Mouse (Mus musculus) brain, embryonic 14.5 days (tissue): Measurements from ENCODE around the gene Mrpl43. TPM values are rescaled to one million over a fixed set of nuclear protein-coding genes. Genes with fewer than 3 reads are reported as not detected.

ENCODE experiments used
- DNase-seq: peaks from one replicate; pipeline ENCODE4 v3.0.0-alpha.2; 2011; ENCODE audit warnings: low read depth
- CTCF ChIP-seq: fragments of 200-500 bp; IDR thresholded peaks from 2 replicates; pipeline ENCODE4 v1.5.1; 2012; ENCODE audit warnings: inconsistent platforms, mild to moderate bottlenecking, moderate library complexity, borderline replicate concordance; ENCODE audit not compliant: insufficient read depth, insufficient read length; ENCODE audit errors: extremely low read depth
- POLR2A ChIP-seq: fragments of 200-500 bp; IDR thresholded peaks from 2 replicates; pipeline ENCODE4 v1.6.1; 2012; ENCODE audit warnings: mild to moderate bottlenecking, inconsistent platforms, borderline replicate concordance; ENCODE audit not compliant: poor library complexity, insufficient read depth, insufficient read length, severe bottlenecking; ENCODE audit errors: extremely low read depth
- polyA plus RNA-seq: library from polyadenylated mRNA; depleted of rRNA; stranded (reverse); fragments of >200 nt; gene quantifications from 2 replicates; pipeline ENCODE4 v1.2.3, GENCODE M21; 2012

The Mrpl43 gene
- polyA plus RNA-seq, 1 experiment: 96.2 TPM

DNA sequence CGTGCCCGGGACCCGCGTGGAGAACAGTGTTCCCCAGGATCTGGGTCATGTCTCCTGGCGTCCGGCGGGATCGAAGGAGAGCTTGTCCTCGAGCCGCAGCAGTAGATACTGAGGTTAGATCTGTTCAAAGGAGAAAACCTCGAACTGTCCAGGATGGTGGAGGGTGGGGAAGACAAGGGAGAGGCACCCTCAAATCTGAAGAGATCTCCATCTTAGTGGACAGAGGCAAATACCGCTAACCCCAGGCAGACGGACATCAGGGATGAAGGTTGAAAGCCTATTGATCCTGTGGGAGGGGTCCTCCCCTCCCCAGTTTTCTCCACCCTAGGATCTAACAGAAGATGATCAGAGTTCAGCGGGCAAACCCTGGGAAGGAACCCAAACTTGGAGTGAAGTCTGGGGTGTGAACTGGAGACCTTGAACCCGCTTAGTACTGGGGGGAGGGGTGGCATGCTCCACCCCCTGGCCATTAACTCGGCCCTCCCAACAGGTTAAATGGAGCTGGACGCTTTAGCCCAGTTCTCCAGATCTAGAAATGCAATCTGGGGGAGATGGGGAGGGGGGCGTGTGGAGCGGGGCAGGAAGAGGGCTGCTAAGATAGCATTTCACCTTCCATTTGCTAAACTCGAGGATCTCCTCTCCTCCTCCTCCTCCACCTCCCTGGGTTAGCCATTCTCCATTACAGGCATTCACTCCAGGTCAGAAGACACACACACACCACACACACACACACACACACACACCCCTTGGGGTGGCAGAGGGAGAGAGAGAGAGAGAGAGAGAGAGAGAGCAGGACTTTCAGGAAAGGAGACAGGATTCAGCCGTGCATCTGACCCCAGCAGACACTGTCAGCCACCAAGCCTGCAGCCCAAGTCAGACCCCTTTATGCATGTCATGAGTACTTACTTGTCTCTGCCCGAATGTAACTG, 16.4 kb downstream of the Mrpl43 start:
- DNase-seq: peak; percentile 5
- TF ChIP-seq POLR2A: no peak
- TF ChIP-seq CTCF: no peak

DNA sequence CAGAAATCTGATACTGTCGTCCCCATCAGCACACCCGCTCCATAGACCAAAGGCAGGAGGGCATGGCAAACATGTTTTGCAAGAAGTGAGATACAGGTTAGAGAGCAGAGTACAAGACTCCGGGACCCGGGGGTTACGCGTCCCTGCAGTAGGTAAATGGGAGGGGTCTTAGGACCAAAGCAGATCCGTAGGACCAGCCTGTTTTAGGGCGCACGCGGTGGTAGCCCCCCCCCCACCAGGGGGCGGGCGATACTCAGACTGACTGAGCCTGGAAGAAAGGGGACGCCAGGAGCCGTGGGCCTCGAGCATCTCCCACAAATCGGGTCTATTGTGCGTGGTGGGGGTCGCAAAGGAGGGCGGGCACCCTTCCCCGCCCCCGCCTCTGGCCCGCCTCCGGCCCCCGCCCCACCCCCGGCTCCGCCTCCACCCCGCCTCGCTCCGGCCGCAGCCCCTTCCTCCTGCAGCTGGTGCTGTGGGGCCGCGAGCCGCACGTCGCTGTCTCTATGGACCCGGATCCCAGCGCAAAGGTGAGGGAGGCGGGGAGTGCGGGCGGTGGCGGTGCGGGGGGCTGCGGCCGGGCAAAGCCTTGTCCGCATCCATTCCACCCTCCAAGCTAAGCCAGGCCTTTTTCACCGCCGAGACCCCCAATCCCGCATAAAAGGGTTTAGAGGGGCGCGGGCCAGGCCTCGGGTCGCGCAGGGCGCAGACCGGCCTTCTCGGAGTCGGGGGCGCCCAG, 17.2 kb downstream of the Mrpl43 start, which contains the start of gene Sema4g:
Gene Sema4g, plus strand, starts transcription at position 271 of the 736 bp plus-strand sequence.
- DNase-seq: peak; percentile 80
- TF ChIP-seq POLR2A (peak; percentile 43; the same call in 1 of the 2 replicates), CTCF (peak; percentile 44; the same call in 1 of the 2 replicates)

DNA sequence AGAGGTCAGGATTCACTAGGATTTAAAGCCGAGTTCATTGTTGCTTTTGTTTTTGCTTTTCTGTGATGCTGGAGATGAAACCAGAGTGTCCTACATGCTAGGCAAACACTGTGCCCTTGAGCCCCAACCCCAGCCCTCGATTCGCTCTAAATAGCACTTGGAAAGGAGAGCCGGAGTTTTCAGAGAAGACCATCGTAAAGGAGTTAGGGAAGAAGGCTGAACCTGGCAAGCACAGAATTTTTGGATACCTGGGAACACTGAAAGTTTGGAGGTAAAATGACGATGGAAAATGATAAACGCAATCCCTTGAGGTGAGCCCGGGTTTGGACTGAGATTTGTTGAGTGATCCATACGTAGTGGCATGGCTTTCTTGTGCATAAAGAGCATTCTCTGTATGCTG, 17.9 kb downstream of the Mrpl43 start:
- no peak for DNase-seq
- TF ChIP-seq POLR2A: no peak
- TF ChIP-seq CTCF: no peak

DNA sequence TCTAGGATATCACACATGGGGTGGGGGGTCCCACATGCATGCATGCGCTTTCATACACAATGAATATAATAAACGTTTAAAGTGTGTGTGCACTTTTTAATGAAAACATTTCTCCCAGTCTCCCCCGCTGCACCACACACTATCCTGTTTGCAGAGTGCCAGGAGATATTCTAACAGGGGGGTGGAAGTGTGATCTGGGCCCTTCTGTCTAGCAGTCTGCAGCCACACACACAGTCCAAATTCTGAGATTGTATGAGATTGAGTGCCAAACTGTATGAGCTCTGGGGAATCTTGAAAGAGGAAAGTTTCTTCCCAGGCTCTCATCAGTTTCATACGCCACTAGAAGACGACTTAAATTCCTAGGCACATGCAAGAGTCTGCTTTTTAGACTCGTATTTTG, 18.4 kb downstream of the Mrpl43 start:
- TF ChIP-seq POLR2A: no peak
- TF ChIP-seq CTCF: no peak

DNA sequence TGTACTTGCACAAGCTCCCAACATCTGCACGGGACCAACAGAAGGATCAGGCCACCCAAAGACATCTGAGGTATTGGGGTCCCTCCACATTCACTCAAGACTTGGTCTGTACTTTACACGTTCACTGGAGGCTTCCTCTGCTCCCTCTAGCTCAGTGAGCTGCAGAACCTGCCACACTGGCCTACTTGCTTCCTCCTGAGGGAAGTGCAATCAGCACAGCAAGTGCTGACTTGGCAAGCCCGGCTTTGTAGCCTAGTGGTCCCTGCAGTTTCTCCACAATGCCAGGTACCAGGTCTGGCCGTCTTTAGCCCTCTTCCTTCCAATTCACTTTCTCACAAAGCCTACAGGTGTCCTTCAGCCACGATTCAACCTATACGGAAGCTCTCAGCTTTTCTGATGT, 19.2 kb downstream of the Mrpl43 start:
- DNase-seq: no peak

More for the DNA sequence above, 18.4 kb downstream of the Mrpl43 start:
- peak; percentile 70 for DNase-seq

DNA sequence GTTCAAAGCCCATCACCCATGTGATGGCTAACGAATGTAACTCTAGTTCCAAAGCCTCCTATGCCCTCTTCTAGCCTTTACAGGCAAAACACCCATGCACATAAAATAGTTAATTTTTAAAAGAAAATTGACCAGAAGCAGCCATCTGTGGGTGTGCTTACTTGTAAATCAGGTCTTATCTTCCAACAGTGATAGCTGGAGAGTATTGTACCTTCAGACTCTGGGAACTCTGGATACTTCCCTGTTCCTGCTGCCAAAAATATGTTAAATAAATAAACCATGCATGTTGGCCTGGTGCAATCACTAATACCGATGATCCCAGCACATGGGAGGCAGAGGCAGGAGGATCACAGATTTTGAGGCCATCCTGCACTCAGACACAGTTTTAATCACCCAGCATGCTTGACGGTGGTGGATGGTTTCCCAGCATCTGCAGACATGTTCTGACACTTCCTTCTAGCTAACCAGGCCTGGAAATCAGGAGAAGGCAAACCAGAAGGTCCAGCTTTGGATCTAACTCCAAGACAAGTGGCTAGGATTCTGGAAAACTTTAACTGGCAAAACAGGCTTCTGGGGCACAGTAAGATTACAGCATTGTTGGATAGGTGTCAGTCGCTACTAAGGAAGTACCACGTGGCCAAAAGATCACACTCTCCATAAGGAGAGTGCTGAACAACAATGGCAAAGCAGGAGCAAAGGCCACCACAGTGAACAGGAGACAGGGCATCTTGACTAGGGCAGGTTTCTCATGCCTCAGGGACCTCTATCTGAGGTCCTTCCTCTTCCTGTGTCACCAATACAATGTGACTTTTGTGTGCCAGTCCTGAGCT, 20.9 kb downstream of the Mrpl43 start:
- no peak for DNase-seq
- no peak for TF ChIP-seq POLR2A
- no peak for TF ChIP-seq CTCF

More for the DNA sequence above, 19.2 kb downstream of the Mrpl43 start:
- TF ChIP-seq CTCF (no peak), POLR2A (no peak)

DNA sequence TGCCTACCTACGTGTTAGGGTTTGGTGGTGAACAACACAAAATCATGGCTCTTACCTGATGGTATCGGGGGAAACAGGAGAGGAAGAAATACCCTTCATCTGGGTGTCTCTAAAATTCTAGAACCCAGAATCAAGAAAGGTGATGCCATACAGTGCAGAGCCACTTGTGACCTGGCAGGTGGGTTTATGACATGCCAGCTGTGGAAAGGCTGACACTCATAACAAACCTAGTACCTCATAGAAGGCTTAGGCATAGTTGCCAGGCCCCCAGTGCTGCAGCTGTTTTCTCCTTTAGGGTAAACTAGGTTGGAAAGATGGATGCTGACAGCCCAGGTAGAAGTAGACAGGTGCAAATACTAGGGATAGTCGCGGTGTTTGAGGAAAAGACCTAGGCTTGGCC, 21.8 kb downstream of the Mrpl43 start:
- DNase-seq: no peak
- TF ChIP-seq CTCF: no peak
- no peak for TF ChIP-seq POLR2A

DNA sequence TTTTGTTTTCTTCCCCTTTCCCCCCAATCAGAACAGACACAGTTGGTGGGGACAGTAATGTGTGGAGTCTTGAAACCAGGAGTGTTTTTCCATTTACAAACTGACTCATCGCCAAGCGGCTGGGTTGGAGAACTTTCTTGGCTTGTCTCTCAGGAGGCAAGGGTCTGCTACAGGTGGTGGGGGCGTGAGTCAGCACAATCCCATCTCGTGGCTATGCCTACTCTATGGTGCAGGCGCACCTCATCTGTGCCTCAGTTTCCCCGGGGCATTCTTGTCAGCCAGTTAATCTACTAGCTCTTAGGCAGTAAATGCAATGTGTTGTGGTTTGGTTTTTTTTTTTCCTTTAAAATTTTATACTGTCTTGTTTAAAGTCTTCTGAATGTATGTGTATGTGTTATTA, 22.9 kb downstream of the Mrpl43 start:
- no peak for DNase-seq
- TF ChIP-seq CTCF (no peak), POLR2A (no peak)

DNA sequence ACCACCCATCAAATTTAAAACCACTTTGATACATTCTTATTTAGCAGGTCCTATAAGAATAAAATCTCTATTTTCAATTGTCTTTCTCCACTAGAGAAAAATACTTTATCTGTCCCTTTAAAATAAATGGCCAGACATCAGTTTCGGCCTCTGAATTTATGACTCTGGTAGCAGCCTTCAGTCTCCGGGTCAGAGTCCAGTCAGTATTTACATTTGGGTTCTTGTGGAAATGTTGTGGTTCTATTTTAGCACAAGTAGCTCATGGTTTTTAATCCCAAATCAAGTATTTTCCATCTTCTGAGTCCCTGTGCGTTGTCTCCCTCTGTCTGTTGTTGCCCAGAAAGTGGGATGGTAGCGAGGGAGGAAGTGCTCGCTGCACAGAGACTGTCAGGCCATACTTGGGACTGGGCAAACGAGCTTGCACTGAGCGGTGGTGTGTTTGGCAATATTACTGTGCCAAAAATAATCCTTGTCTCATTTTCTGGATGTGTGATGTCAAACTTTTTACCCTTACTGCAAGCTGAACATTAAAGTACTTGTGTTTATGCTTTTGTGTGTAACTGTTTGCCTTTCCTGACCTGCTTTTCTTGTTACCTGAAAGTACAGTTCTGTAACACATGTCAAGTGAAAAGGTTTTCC, 23.6 kb downstream of the Mrpl43 start:
- no peak for DNase-seq

DNA sequence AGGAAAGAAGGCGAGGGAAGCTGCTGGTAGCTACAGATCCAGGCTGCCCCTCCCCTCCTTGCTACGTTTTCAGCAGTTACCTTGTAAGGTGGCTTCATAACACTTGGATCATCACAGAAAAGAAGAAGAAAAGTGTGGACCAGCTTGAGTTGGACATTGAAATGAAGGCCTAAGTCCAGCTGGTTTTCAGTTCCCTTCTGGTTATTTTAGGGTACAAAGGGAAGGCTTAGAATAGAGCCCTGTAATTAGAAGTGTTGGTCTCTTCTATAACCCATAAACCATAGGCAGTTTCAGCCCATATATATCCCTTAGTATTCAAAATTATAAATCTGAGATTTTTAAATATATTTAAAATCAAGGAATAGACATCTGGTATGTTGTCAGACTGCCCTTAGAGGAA, 25.5 kb downstream of the Mrpl43 start:
- no peak for DNase-seq
- TF ChIP-seq POLR2A: no peak
- TF ChIP-seq CTCF: no peak

More for the DNA sequence above, 23.6 kb downstream of the Mrpl43 start:
- TF ChIP-seq POLR2A: no peak
- no peak for TF ChIP-seq CTCF
